Mouse (Mus musculus): ENCODE measurements around the gene Pik3r2. TPM values are rescaled to one million over a fixed set of nuclear protein-coding genes. Genes with fewer than 3 reads are reported as not detected.
A peak's percentile ranks its signal among the peaks of the same experiment; 100 is the strongest.

Gene Pik3r2
- total RNA-seq, 2 experiments from 2014 or later: 14.3 to 16.1 TPM

GRCm38 (mm10) chr8:70775851-70776495 is 540 bp downstream of the Pik3r2 start:
- intact Hi-C loops (cut with DNase I): no loop called here
- DNase-seq: no peak

GRCm38 (mm10) chr8:70775227-70775626 is 1.3 kb downstream of the Pik3r2 start:
- DNase-seq: no peak
- intact Hi-C loops (cut with DNase I): no loop called here

GRCm38 (mm10) chr8:70774740-70775139 is 1.8 kb downstream of the Pik3r2 start:
- no peak for DNase-seq
- intact Hi-C loops (cut with DNase I): loop anchor here (5.0 kb wide), 1 partner anchor 68 kb away; no protein-coding TSS in a partner anchor

- DNase-seq: peak; percentile 87 to 90
- intact Hi-C loops (cut with DNase I): loop anchor here (5.0 kb wide), 1 partner anchor 68 kb away; no protein-coding TSS in a partner anchor
Observed at GRCm38 (mm10) chr8:70773833-70774232, 2.7 kb downstream of the Pik3r2 start.

GRCm38 (mm10) chr8:70773410-70773809 is 3.1 kb downstream of the Pik3r2 start:
- no peak for DNase-seq
- intact Hi-C loops (cut with DNase I): loop anchor here (5.0 kb wide), 1 partner anchor 69 kb away; no protein-coding TSS in a partner anchor

- intact Hi-C loops (cut with DNase I): loop anchor here (5.0 kb wide), 1 partner anchor 69 kb away; no protein-coding TSS in a partner anchor
- no peak for DNase-seq
Observed at GRCm38 (mm10) chr8:70772890-70773289, 3.6 kb downstream of the Pik3r2 start.

GRCm38 (mm10) chr8:70772075-70772474 is 4.4 kb downstream of the Pik3r2 start:
- DNase-seq: no peak
- intact Hi-C loops (cut with DNase I): loop anchor here (5.0 kb wide), 1 partner anchor 70 kb away; no protein-coding TSS in a partner anchor

- intact Hi-C loops (cut with DNase I): loop anchor here (5.0 kb wide), 1 partner anchor 71 kb away; no protein-coding TSS in a partner anchor
- DNase-seq: no peak
Observed at GRCm38 (mm10) chr8:70771217-70771616, 5.3 kb downstream of the Pik3r2 start.

GRCm38 (mm10) chr8:70770748-70771147 is 5.8 kb downstream of the Pik3r2 start:
- DNase-seq: no peak
- intact Hi-C loops (cut with DNase I): loop anchor here (5.0 kb wide), 1 partner anchor 72 kb away; no protein-coding TSS in a partner anchor

GRCm38 (mm10) chr8:70769858-70770257 is 6.7 kb downstream of the Pik3r2 start:
- intact Hi-C loops (cut with DNase I): loop anchor here (5.0 kb wide), 1 partner anchor 72 kb away; no protein-coding TSS in a partner anchor
- DNase-seq: no peak

- intact Hi-C loops (cut with DNase I): no loop called here
- DNase-seq: peak; percentile 91 to 94
Observed at GRCm38 (mm10) chr8:70769359-70769758, 7.2 kb downstream of the Pik3r2 start.

GRCm38 (mm10) chr8:70768956-70769355 is 7.6 kb downstream of the Pik3r2 start:
- DNase-seq: no peak
- intact Hi-C loops (cut with DNase I): no loop called here

GRCm38 (mm10) chr8:70768231-70768776 is 8.2 kb downstream of the Pik3r2 start:
- intact Hi-C loops (cut with DNase I): no loop called here
- DNase-seq: no peak

- intact Hi-C loops (cut with DNase I): no loop called here
- no peak for DNase-seq
Observed at GRCm38 (mm10) chr8:70767503-70767902, 9.0 kb downstream of the Pik3r2 start.

GRCm38 (mm10) chr8:70766571-70767440 is 9.7 kb downstream of the Pik3r2 start:
- peak; percentile 72 to 73 for DNase-seq

GRCm38 (mm10) chr8:70765838-70766570 is 10.5 kb downstream of the Pik3r2 start:
- DNase-seq: no peak
- intact Hi-C loops (cut with DNase I): no loop called here

More at GRCm38 (mm10) chr8:70766571-70767440, 9.7 kb downstream of the Pik3r2 start:
- intact Hi-C loops (cut with DNase I): no loop called here

- no peak for DNase-seq
- intact Hi-C loops (cut with DNase I): no loop called here
Observed at GRCm38 (mm10) chr8:70765329-70765728, 11.2 kb downstream of the Pik3r2 start.

- DNase-seq: no peak
- intact Hi-C loops (cut with DNase I): no loop called here
Observed at GRCm38 (mm10) chr8:70764676-70765075, 11.8 kb downstream of the Pik3r2 start.

- intact Hi-C loops (cut with DNase I): no loop called here
- DNase-seq: no peak
Observed at GRCm38 (mm10) chr8:70764026-70764425, 12.5 kb downstream of the Pik3r2 start.

GRCm38 (mm10) chr8:70763354-70763753 is 13.2 kb downstream of the Pik3r2 start:
- no peak for DNase-seq

More at GRCm38 (mm10) chr8:70763354-70763753, 13.2 kb downstream of the Pik3r2 start:
- intact Hi-C loops (cut with DNase I): no loop called here

Measured in gastrocnemius, postnatal 36 days (tissue).